ENCODE assay signal across 21 mouse cellular contexts in genomic region chr3:142601675-142602074, GRCm38 (mm10). TPM values are rescaled to one million over a fixed set of nuclear protein-coding genes. Genes with fewer than 3 reads are reported as not detected.
DNase-seq lines count a peak whose midpoint lies in the region; ATAC-seq lines count a peak whose summit lies in the region.
"Had no signal": no experiment of that assay in that cellular context is flagged by ENCODE, and none has a peak within 500 bp of the region (broad histone marks: within the 10 kb centered on the region; RNA-seq: fewer than 3 reads in every experiment).

No protein-coding gene starts in this region.

- peak; percentile 56 for ATAC-seq in CD4-positive, CD25-positive, alpha-beta regulatory T cell, adult 4 months
- peak; percentile 36 for ATAC-seq in activated CD4-positive, CD25-positive, alpha-beta regulatory T cell, adult 4 months
- ATAC-seq in inflammation-experienced regulatory T-cells, adult 6 months, result peak; percentile 60
- ATAC-seq: Patski had no signal

- no peak for DNase-seq in urinary bladder, postnatal 14 days (ENCODE audit: low spot score)
- DNase-seq in spleen, postnatal 4 days (ENCODE audit: low spot score in 2 of 2), result no peak
- no peak for DNase-seq in lung, postnatal 4 days
- DNase-seq: adrenal gland, adult 2 months; adrenal gland, adult 8-10 months; adrenal gland, postnatal 10 days; adrenal gland, postnatal 14 days; adrenal gland, postnatal 25 days; adrenal gland, postnatal 36 days; B cell, adult 2 months; cerebellum, adult 11 months; cerebellum, adult 11-12 months; cerebellum, adult 18-20 months; cerebellum, adult 2 months; cerebellum, adult 8-10 months had no signal

RNA-seq across cellular contexts. Expression of gene Gbp2b, which starts 7.0 kb away (rescaled TPM):
- polyA plus RNA-seq in CD4-positive, CD25-positive, alpha-beta regulatory T cell, adult 4 months (2017; shearing (Covaris generic)), result 10 to 100 TPM; 27.5 to 35.1 TPM
- 10 to 100 TPM; 18.4 to 57.3 TPM for polyA plus RNA-seq in activated CD4-positive, CD25-positive, alpha-beta regulatory T cell, adult 4 months (2017; shearing (Covaris generic))
- 10 to 100 TPM in 2 of 3 experiments, under 1 TPM in 1; 0.68 to 84.0 (median 22.4) TPM for polyA plus RNA-seq in inflammation-experienced regulatory T-cells, adult 6 months (2017; shearing (Covaris generic))
- polyA plus RNA-seq: brain, embryonic 14.5 days; cerebellum, adult 2 months; G1E had no signal

RNA-seq across cellular contexts. Expression of gene Gbp2, which starts 18.7 kb away (rescaled TPM):
- polyA plus RNA-seq in CD4-positive, CD25-positive, alpha-beta regulatory T cell, adult 4 months (2017; shearing (Covaris generic)), result 100 to 1,000 TPM; 157 to 166 TPM
- polyA plus RNA-seq in activated CD4-positive, CD25-positive, alpha-beta regulatory T cell, adult 4 months (2017; shearing (Covaris generic)), result 100 to 1,000 TPM; 109 to 135 TPM
- polyA plus RNA-seq in inflammation-experienced regulatory T-cells, adult 6 months (2017; shearing (Covaris generic)), result 100 to 1,000 TPM; 114 to 125 (median 118) TPM
- polyA plus RNA-seq: G1E had no signal

RNA-seq across cellular contexts. Expression of gene Gbp3, which starts 41.8 kb away (rescaled TPM):
- polyA plus RNA-seq in CD4-positive, CD25-positive, alpha-beta regulatory T cell, adult 4 months (2017; shearing (Covaris generic)), result 100 to 1,000 TPM; 101 to 122 TPM
- polyA plus RNA-seq in activated CD4-positive, CD25-positive, alpha-beta regulatory T cell, adult 4 months (2017; shearing (Covaris generic)), result 100 to 1,000 TPM in 1 of 2 experiments, 10 to 100 TPM in 1; 91.5 to 108 TPM
- polyA plus RNA-seq in inflammation-experienced regulatory T-cells, adult 6 months (2017; shearing (Covaris generic)), result 100 to 1,000 TPM in 1 of 3 experiments, 10 to 100 TPM in 2; 71.3 to 113 (median 80.8) TPM
- polyA plus RNA-seq: G1E had no signal
